Mouse (Mus musculus): ENCODE measurements around the gene Trpm8. TPM values are rescaled to one million over a fixed set of nuclear protein-coding genes. Genes with fewer than 3 reads are reported as not detected.

The Trpm8 gene
- polyA plus RNA-seq, 1 experiment from 2014 or later: 0.14 TPM

DNA sequence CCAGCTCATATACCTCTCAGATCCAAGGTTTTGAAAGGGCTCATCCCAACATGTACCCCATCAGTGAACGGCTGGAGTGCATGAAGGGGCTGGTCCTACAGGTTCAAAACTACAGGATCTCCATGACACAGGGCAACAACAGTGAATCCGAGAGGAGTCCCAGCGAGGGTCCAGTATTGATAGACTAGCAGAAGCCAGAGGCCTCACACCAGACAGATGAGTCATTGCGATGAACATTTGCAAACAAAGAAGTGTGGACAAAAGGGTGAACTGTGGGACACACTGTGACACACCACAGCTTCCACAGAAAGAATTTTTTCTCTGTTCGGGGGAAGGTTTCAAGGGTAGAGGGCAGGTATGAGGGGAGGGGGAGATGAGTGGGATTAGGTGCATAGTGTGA, 115.9 kb downstream of the Trpm8 start:
- Histone ChIP-seq H3K9me3 (ENCODE audit: control insufficient read depth, low read length) (no peaks in the 10 kb centered on the region), H3K9ac (replicated peaks; ENCODE audit: low read length) (no peak overlapping the region), H3K4me3 (replicated peaks; ENCODE audit: low read depth, low read length) (no peak overlapping the region), H3K4me1 (ENCODE audit: control insufficient read depth, insufficient read depth, low read length) (no peaks in the 10 kb centered on the region), H3K4me2 (ENCODE audit: low read length) (no peak overlapping the region), H3K36me3 (ENCODE audit: control insufficient read depth, insufficient read depth, low read length) (no peaks in the 10 kb centered on the region), H3K27me3 (ENCODE audit: control insufficient read depth, insufficient read depth, low read length) (no peaks in the 10 kb centered on the region), H3K27ac (replicated peaks; ENCODE audit: low read depth, low read length) (no peak overlapping the region)
- ATAC-seq (ENCODE audit: low FRiP score, low TSS enrichment) (no peak), DNase-seq (no peak)
- WGBS: 85% methylated on average over 5 of the region's 5 CpGs

DNA sequence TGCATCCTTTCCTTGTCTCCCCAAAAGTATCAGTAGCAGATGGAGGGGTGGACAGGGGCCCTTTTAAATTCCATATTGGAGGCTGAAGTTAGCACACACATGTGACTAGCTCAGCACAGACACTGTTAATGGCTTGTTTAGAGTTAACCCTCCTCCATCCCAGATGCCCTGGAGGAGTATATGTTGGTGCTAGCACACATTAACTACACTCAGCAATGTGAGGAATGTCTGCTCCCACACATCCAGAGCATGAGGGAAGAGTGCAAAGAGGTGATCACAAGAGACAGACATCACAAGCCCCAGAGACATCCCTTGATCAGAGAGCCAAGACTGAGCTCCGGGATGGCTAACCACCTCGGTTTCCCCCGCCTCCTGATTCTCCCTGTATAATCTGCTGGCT, 125.9 kb downstream of the Trpm8 start:
- no peaks in the 10 kb centered on the region for H3K36me3 ChIP-seq (ENCODE audit: control insufficient read depth, insufficient read depth, low read length)
- WGBS: 46% methylated on average over 3 of the region's 3 CpGs
- H3K4me3 ChIP-seq (replicated peaks; ENCODE audit: low read depth, low read length): no peak overlapping the region
- no peak overlapping the region for H3K27ac ChIP-seq (replicated peaks; ENCODE audit: low read depth, low read length)
- H3K4me2 ChIP-seq (ENCODE audit: low read length): no peak overlapping the region
- H3K27me3 ChIP-seq (ENCODE audit: control insufficient read depth, insufficient read depth, low read length): no peaks in the 10 kb centered on the region
- H3K4me1 ChIP-seq (ENCODE audit: control insufficient read depth, insufficient read depth, low read length): no peaks in the 10 kb centered on the region
- ATAC-seq (ENCODE audit: low FRiP score, low TSS enrichment) (no peak), DNase-seq (no peak)
- no peak overlapping the region for H3K9ac ChIP-seq (replicated peaks; ENCODE audit: low read length)
- H3K9me3 ChIP-seq (ENCODE audit: control insufficient read depth, low read length): no peaks in the 10 kb centered on the region

DNA sequence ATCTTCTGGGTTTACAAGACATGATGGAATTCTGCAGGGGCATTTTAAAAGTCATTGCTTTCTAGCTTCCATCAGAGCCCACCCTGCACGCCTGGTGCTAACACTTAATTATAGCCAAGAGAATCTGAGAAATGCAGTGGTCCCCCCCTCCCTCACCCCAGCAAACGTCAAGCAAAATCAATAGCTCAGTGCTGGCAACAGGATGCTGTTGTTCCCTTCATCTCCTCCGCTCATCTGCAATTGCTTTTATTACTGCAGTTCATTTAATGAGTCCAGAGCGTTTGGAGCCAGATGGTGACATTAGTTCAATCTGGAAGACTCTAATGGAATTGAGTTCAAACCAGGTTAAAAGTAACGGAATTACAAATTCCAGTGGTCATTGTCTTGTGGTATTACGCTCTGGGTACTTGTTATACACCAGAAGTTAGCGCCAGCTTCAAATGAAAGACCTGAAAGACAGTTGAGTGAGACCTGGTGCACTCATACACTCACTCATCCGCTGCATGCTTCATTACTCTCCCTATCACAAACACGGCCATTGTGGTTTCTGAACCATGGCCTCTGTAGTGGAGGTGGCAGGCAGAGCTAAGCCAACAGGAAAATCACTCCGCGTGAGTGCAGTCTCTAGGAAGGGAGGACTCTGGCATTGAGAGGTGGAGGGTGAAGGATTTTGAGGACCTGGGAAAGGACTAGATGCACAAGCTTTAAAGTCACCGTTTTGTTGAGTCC, 128.8 kb downstream of the Trpm8 start:
- H3K4me2 ChIP-seq (ENCODE audit: low read length): no peak overlapping the region
- DNase-seq (peak; percentile 46), ATAC-seq (ENCODE audit: low FRiP score, low TSS enrichment) (no peak)
- H3K27ac ChIP-seq (replicated peaks; ENCODE audit: low read depth, low read length): no peak overlapping the region
- no peaks in the 10 kb centered on the region for H3K9me3 ChIP-seq (ENCODE audit: control insufficient read depth, low read length)
- no peak overlapping the region for H3K4me3 ChIP-seq (replicated peaks; ENCODE audit: low read depth, low read length)
- H3K27me3 ChIP-seq (ENCODE audit: control insufficient read depth, insufficient read depth, low read length): no peaks in the 10 kb centered on the region
- H3K36me3 ChIP-seq (ENCODE audit: control insufficient read depth, insufficient read depth, low read length): no peaks in the 10 kb centered on the region
- no peak overlapping the region for H3K9ac ChIP-seq (replicated peaks; ENCODE audit: low read length)
- no peaks in the 10 kb centered on the region for H3K4me1 ChIP-seq (ENCODE audit: control insufficient read depth, insufficient read depth, low read length)
- WGBS: 54% methylated on average over 12 of the region's 12 CpGs

DNA sequence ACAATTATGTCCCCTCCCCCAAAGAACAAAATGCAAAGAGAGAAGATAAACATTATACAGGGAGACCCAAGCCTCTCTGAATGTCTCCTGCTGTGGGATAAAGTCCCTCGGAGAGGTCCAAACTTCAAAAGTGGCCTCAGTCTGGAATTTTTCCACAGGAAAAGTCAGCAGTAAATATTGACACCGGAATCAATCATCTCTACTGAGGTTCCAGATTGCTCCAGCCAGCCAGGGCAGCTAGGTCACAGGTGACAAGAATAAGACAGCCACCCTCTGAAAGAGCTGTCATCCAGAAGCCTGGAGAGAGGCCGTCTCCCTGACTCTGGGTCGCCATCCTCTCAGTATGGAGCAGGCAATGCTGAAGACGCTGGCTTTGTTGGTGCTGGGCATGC, 129.3 kb downstream of the Trpm8 start, which contains the start of gene Spp2:
Gene Spp2, plus strand, starts transcription at position 155 of the 392 bp plus-strand sequence.
- H3K9ac ChIP-seq (replicated peaks; ENCODE audit: low read length): no peak within 1 kb of the TSS
- no peaks in the 10 kb centered on the region for H3K27me3 ChIP-seq (ENCODE audit: control insufficient read depth, insufficient read depth, low read length)
- H3K4me2 ChIP-seq (ENCODE audit: low read length): no peak within 1 kb of the TSS
- 82% methylated on average over 5 of the region's 5 CpGs for WGBS
- H3K4me1 ChIP-seq (ENCODE audit: control insufficient read depth, insufficient read depth, low read length): no peaks in the 10 kb centered on the region
- ATAC-seq (ENCODE audit: low FRiP score, low TSS enrichment) (no peak), DNase-seq (no peak)
- no peaks in the 10 kb centered on the region for H3K36me3 ChIP-seq (ENCODE audit: control insufficient read depth, insufficient read depth, low read length)
- no peak within 1 kb of the TSS for H3K4me3 ChIP-seq (replicated peaks; ENCODE audit: low read depth, low read length)
- no peak within 1 kb of the TSS for H3K27ac ChIP-seq (replicated peaks; ENCODE audit: low read depth, low read length)
- no peaks in the 10 kb centered on the region for H3K9me3 ChIP-seq (ENCODE audit: control insufficient read depth, low read length)

DNA sequence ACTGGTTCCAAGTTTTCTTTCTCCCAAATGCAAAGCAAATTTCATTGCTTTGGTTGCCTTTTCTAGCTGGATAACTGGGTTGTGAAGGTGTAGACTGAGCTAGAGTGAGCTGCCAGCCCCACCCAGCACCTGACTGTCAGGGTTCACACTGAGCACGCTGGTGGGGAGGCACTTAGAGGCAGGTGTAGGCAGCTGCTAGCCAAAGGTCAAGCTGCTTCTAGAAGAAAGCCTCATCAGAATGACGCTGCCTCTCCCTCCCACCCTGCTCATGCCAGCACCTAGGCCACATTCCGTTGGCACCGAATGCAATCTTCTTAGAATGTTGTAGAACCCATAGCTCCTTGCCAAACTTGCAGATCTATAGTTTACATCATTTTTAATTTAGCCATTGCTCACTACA, 130.9 kb downstream of the Trpm8 start:
- no peaks in the 10 kb centered on the region for H3K27me3 ChIP-seq (ENCODE audit: control insufficient read depth, insufficient read depth, low read length)
- no peak overlapping the region for H3K9ac ChIP-seq (replicated peaks; ENCODE audit: low read length)
- H3K27ac ChIP-seq (replicated peaks; ENCODE audit: low read depth, low read length): no peak overlapping the region
- WGBS: 93% methylated on average over 4 of the region's 4 CpGs
- H3K4me1 ChIP-seq (ENCODE audit: control insufficient read depth, insufficient read depth, low read length): 0 out of 2 replicates have a peak, but pooled peaks cover 4% of the 10 kb centered on the region
- ATAC-seq (ENCODE audit: low FRiP score, low TSS enrichment) (no peak), DNase-seq (no peak)
- H3K9me3 ChIP-seq (ENCODE audit: control insufficient read depth, low read length): no peaks in the 10 kb centered on the region
- H3K4me3 ChIP-seq (replicated peaks; ENCODE audit: low read depth, low read length): no peak overlapping the region
- H3K36me3 ChIP-seq (ENCODE audit: control insufficient read depth, insufficient read depth, low read length): no peaks in the 10 kb centered on the region
- no peak overlapping the region for H3K4me2 ChIP-seq (ENCODE audit: low read length)

DNA sequence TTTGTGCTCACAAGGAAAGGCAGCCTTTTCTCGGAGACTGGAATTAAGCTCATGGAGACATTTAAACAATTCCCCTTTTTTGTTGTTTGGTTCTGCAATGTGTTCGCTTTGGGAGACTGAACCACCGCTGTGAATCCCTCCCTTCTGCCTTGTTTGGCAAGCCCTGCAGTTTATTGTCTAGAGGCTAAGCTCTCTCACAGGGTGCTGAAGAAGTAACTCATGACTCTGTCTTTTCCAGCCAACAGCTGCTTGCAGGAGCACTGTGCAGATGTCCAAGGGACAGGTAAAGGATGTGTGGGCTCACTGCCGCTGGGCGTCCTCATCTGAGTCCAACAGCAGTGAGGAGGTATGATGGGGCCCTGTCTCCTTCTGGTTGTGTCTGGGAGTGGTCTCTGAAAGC, 134.6 kb downstream of the Trpm8 start:
- H3K36me3 ChIP-seq (ENCODE audit: control insufficient read depth, insufficient read depth, low read length): no peaks in the 10 kb centered on the region
- no peak overlapping the region for H3K27ac ChIP-seq (replicated peaks; ENCODE audit: low read depth, low read length)
- DNase-seq: no peak
- no peak overlapping the region for H3K4me2 ChIP-seq (ENCODE audit: low read length)
- no peaks in the 10 kb centered on the region for H3K9me3 ChIP-seq (ENCODE audit: control insufficient read depth, low read length)
- 0 out of 2 replicates have a peak, but pooled peaks cover 4% of the 10 kb centered on the region for H3K4me1 ChIP-seq (ENCODE audit: control insufficient read depth, insufficient read depth, low read length)
- no peak for ATAC-seq (ENCODE audit: low FRiP score, low TSS enrichment)
- H3K4me3 ChIP-seq (replicated peaks; ENCODE audit: low read depth, low read length): no peak overlapping the region
- H3K27me3 ChIP-seq (ENCODE audit: control insufficient read depth, insufficient read depth, low read length): no peaks in the 10 kb centered on the region
- WGBS: 33% methylated on average over 5 of the region's 5 CpGs
- H3K9ac ChIP-seq (replicated peaks; ENCODE audit: low read length): no peak overlapping the region

DNA sequence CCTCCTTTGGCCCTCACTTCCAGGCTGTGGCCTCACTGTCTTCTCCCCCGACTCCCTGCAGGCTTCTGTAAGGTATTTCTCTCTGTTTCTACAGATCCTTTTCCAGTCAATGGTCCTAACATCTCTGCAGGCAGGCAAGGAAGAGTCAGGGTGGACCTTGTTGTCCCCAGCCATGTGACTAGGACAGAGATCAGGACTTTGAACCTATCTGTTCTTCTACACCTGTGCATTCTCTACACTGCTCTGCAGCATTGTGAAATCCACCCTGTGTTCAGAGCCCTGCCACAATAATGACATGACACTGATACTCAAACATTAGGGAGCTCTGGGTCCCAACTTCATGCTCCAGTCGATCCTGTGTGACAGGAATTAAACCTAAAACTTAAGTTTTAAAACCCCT, 141.5 kb downstream of the Trpm8 start:
- H3K9me3 ChIP-seq (ENCODE audit: control insufficient read depth, low read length): no peaks in the 10 kb centered on the region
- DNase-seq (no peak), ATAC-seq (ENCODE audit: low FRiP score, low TSS enrichment) (no peak)
- no peaks in the 10 kb centered on the region for H3K4me1 ChIP-seq (ENCODE audit: control insufficient read depth, insufficient read depth, low read length)
- H3K9ac ChIP-seq (replicated peaks; ENCODE audit: low read length): no peak overlapping the region
- H3K36me3 ChIP-seq (ENCODE audit: control insufficient read depth, insufficient read depth, low read length): no peaks in the 10 kb centered on the region
- no peak overlapping the region for H3K4me3 ChIP-seq (replicated peaks; ENCODE audit: low read depth, low read length)
- no peak overlapping the region for H3K4me2 ChIP-seq (ENCODE audit: low read length)
- no peak overlapping the region for H3K27ac ChIP-seq (replicated peaks; ENCODE audit: low read depth, low read length)
- H3K27me3 ChIP-seq (ENCODE audit: control insufficient read depth, insufficient read depth, low read length): no peaks in the 10 kb centered on the region
- 88% methylated on average over 2 of the region's 2 CpGs for WGBS

DNA sequence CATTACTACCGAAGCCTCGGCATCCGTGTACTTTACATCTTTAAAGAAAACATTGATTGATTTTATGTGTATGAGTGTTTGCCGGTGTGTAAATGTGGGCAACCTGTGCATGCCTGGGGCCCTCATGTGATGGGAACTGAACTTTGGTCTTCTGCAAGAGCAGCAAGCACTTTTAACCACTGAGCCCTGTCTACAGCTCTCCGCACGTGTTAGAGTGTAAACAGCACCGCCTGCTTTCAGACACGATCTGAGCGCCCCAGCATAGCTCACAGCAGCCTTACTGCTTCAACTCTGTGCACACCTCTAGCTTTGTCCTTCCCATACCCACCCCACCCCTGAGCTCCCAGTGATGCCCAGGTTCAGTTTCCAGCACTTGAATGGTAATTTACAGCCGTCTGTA, 144.6 kb downstream of the Trpm8 start:
- WGBS: 88% methylated on average over 10 of the region's 10 CpGs
- Histone ChIP-seq H3K4me1 (ENCODE audit: control insufficient read depth, insufficient read depth, low read length) (peaks cover 5% of the 10 kb centered on the region; the same call in 1 of the 2 replicates), H3K27me3 (ENCODE audit: control insufficient read depth, insufficient read depth, low read length) (no peaks in the 10 kb centered on the region), H3K9me3 (ENCODE audit: control insufficient read depth, low read length) (no peaks in the 10 kb centered on the region), H3K4me3 (replicated peaks; ENCODE audit: low read depth, low read length) (no peak overlapping the region), H3K27ac (replicated peaks; ENCODE audit: low read depth, low read length) (no peak overlapping the region), H3K36me3 (ENCODE audit: control insufficient read depth, insufficient read depth, low read length) (no peaks in the 10 kb centered on the region), H3K4me2 (ENCODE audit: low read length) (no peak overlapping the region), H3K9ac (replicated peaks; ENCODE audit: low read length) (no peak overlapping the region)
- DNase-seq (no peak), ATAC-seq (ENCODE audit: low FRiP score, low TSS enrichment) (no peak)

DNA sequence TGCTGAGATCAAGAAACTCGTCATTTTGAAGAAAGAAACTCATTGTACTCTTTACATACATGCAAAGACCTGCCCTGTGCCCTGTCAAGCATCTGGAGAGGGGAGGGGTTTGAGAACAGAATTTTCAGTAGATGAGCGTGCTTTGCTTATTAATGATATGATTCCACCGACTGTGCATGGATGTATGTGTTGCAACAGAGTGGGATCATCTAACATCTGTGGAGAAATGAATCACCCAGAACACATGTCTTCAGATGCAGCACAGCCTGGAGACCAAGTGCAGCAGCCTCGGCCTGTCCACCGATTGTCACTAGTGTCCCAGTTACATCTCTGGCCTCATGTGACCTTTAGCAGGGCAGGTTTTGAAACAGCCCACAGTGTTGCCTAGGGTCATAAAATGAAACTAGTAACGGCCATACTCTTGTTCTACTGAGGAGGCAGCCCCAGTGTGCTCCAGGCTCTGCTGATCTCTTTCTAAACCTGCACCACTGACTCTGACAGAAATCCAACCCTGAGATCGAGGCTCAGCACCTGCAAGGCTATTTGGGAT, 145.5 kb downstream of the Trpm8 start:
- 75% methylated on average over 7 of the region's 7 CpGs for whole genome bisulfite sequencing
- H3K9me3 ChIP-seq (ENCODE audit: control insufficient read depth, low read length): no peaks in the 10 kb centered on the region
- no peaks in the 10 kb centered on the region for H3K27me3 ChIP-seq (ENCODE audit: control insufficient read depth, insufficient read depth, low read length)
- no peaks in the 10 kb centered on the region for H3K36me3 ChIP-seq (ENCODE audit: control insufficient read depth, insufficient read depth, low read length)
- no peak overlapping the region for H3K4me2 ChIP-seq (ENCODE audit: low read length)
- ATAC-seq (ENCODE audit: low FRiP score, low TSS enrichment) (no peak), DNase-seq (no peak)
- H3K9ac ChIP-seq (replicated peaks; ENCODE audit: low read length): no peak overlapping the region
- no peak overlapping the region for H3K4me3 ChIP-seq (replicated peaks; ENCODE audit: low read depth, low read length)
- no peak overlapping the region for H3K27ac ChIP-seq (replicated peaks; ENCODE audit: low read depth, low read length)
- peaks cover 5% of the 10 kb centered on the region; the same call in 1 of the 2 replicates for H3K4me1 ChIP-seq (ENCODE audit: control insufficient read depth, insufficient read depth, low read length)

All from midbrain, embryonic 14.5 days (tissue).